Mouse (Mus musculus) C2C12 (cell line): ENCODE measurements around the gene Rasal1. TPM values are rescaled to one million over a fixed set of nuclear protein-coding genes. Genes with fewer than 3 reads are reported as not detected.

Experiments
- H3K27me3 ChIP-seq: one replicate; pipeline ENCODE4 v1.6.1; 2011; ENCODE audit not compliant: control insufficient read depth, insufficient read depth, insufficient read length
- H3K36me3 ChIP-seq: one replicate; pipeline ENCODE4 v1.6.1; 2011; ENCODE audit not compliant: control insufficient read depth, insufficient read depth
- H3K4me3 ChIP-seq: one replicate; pipeline ENCODE4 v1.5.1; 2011; ENCODE audit warnings: mild to moderate bottlenecking, control low read depth; ENCODE audit not compliant: poor library complexity, insufficient read depth, severe bottlenecking
- H3K79me2 ChIP-seq: one replicate; pipeline ENCODE4 v1.6.1; 2011; ENCODE audit not compliant: control insufficient read depth, insufficient read depth
- H3K79me3 ChIP-seq: one replicate; pipeline ENCODE4 v1.6.1; 2011; ENCODE audit warnings: low read depth, control low read depth
- H3ac ChIP-seq: one replicate; pipeline ENCODE3; 2011; ENCODE audit warnings: low read depth; ENCODE audit not compliant: control insufficient read depth, insufficient read length
- CEBPB ChIP-seq: IDR thresholded peaks from one replicate; pipeline ENCODE4 v1.6.1; 2011; ENCODE audit warnings: low read depth, mild to moderate bottlenecking, control low read depth, moderate library complexity
- CTCF ChIP-seq: IDR thresholded peaks from one replicate; pipeline ENCODE4 v1.5.1; 2011; ENCODE audit not compliant: control insufficient read depth, insufficient read depth, insufficient read length
- FOSL1 ChIP-seq: IDR thresholded peaks from one replicate; pipeline ENCODE4 v1.8.0; 2011; ENCODE audit warnings: mild to moderate bottlenecking, low read length; ENCODE audit not compliant: poor library complexity, insufficient read depth, severe bottlenecking
- MAX ChIP-seq: IDR thresholded peaks from one replicate; pipeline ENCODE4 v1.6.1; 2011; ENCODE audit warnings: mild to moderate bottlenecking, control low read depth
- MYOD1 ChIP-seq: IDR thresholded peaks from one replicate; pipeline ENCODE4 v1.6.1; 2011; ENCODE audit warnings: low read depth; ENCODE audit not compliant: control insufficient read depth, insufficient read length
- MYOG ChIP-seq: IDR thresholded peaks from one replicate; pipeline ENCODE4 v1.6.1; 2011; ENCODE audit not compliant: control insufficient read depth, insufficient read length; ENCODE audit errors: extremely low read depth
- USF1 ChIP-seq: IDR thresholded peaks from one replicate; pipeline ENCODE4 v1.6.1; 2011; ENCODE audit warnings: low read depth, mild to moderate bottlenecking, control low read depth, moderate library complexity
- polyA plus RNA-seq: library from polyadenylated mRNA; unstranded; fragments of >200 nt; fragmentation: generic; extraction: Trizol; gene quantifications from one replicate; pipeline ENCODE4 v1.2.1, GENCODE M21; 2012; ENCODE audit warnings: missing spikeins

Rasal1 gene
- polyA plus RNA-seq, 1 experiment: not detected

DNA sequence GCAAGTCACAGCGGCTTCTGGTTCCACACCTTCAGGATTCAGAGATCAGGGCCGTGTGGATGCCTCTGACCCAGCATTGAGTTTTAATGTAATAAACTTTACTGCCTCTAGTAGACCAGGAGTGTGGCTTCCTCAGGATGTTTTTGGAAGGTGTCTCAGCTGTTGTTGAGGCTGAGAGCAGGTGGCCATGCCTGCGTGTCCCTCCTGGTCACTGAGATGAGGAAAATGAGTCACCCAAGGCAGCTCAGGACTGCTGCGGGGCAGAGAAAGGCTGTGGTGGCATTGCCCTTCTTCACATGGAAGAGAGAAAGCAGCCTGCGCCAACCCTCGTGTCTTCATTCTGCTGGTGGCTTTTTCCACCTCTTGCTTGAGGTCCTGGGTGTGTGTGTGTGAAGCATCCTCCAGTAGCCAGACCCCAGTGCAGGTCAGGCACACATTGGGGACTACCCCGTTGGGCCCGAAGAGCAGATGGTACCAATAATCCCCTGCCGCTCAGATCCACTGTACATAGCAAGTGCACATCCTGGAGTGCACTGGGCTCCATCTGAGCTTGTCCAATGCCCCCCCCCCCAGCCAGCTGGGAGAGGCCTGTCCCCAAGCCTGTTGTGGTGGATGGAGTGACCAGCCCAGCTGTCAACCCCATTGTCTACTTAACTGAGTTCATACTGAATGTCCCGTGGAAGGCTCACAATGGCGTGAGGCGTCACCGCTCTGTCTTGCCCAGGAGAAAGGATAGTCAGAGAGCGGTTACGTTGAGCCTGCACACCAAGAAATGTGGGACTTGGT, 20.9 kb upstream of the Rasal1 start:
- TF ChIP-seq CEBPB (no peak), CTCF (no peak), FOSL1 (no peak), MYOD1 (no peak), USF1 (no peak), MAX (no peak), MYOG (no peak)
- H3K36me3 ChIP-seq: peaks cover 45% of the 10 kb centered on the region

DNA sequence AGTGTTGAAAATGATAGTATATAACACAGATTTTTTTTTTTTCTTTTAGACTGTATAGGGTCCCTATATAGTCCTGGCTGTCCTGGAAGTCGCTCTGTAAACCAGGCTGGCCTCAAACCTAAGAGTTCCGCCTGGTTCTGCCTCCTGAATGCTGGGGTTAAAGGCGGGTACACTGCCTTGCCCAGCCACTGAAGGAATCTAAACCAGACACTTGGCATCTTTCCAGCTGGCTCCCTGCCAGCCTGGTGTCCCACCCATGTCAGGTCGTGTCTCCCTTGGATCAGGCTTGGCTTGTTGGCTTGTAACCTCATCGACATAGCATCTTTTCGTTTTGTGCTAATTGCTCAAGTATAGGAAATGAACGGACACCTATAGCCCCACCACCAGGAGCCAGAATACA, 20.0 kb upstream of the Rasal1 start:
- TF ChIP-seq MAX: no peak
- TF ChIP-seq CEBPB: no peak
- no peak for TF ChIP-seq MYOG
- TF ChIP-seq FOSL1: no peak
- TF ChIP-seq MYOD1: no peak
- no peak for TF ChIP-seq CTCF
- TF ChIP-seq USF1: no peak
- Histone ChIP-seq H3K79me2 (no peaks in the 10 kb centered on the region), H3K27me3 (peaks cover 3% of the 10 kb centered on the region), H3ac (no peak overlapping the region), H3K4me3 (no peak overlapping the region), H3K36me3 (peaks cover 37% of the 10 kb centered on the region), H3K79me3 (no peaks in the 10 kb centered on the region)

More for the DNA sequence above, 20.9 kb upstream of the Rasal1 start:
- no peaks in the 10 kb centered on the region for H3K27me3 ChIP-seq
- no peak overlapping the region for H3ac ChIP-seq
- no peaks in the 10 kb centered on the region for H3K79me3 ChIP-seq
- no peaks in the 10 kb centered on the region for H3K79me2 ChIP-seq
- H3K4me3 ChIP-seq: no peak overlapping the region

DNA sequence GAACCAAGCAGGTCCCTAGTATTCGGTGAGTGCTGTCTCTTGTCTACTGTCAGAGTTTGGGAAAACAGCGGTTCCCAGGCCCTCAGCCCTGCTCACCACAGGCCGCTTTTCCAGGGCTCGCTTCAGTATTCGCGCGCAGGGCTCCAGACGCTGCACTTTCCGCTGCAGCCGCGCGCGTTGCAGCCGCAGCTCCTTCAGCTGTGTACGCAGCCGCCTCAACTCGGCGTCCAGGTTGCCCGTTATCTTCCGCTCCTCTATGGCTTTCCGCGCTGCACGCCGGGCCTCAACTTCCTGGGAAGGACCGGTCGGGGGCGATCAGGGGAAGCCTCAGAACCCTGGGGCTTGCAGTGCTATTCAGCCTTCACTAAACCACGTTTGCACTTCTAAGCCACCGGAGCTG, 17.5 kb upstream of the Rasal1 start:
- Histone ChIP-seq H3K79me2 (no peaks in the 10 kb centered on the region), H3ac (no peak overlapping the region), H3K27me3 (peaks cover 18% of the 10 kb centered on the region), H3K36me3 (peaks cover 13% of the 10 kb centered on the region), H3K79me3 (no peaks in the 10 kb centered on the region), H3K4me3 (no peak overlapping the region)
- TF ChIP-seq FOSL1 (no peak), MYOD1 (no peak), CEBPB (no peak), USF1 (no peak), MAX (no peak), MYOG (no peak)

DNA sequence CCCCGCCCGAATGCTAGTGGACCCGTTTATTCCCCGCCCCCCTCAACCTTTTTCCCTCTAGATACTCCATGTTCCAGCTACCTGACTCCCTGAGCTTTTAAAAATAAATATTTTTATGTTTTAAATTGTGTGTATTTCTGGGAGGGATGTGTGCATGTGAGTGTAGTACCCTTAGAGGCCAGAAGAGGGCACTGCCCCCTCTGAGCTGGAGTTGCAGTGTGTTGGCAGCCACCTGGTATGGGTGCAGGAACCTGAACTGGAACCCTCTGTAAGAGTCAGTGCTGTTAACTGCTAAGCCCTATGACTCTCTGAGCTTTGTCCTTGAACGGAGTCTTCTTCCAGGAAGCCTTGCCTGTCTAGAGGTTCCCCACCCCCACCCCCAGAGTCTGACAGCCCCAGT, 16.7 kb upstream of the Rasal1 start:
- TF ChIP-seq FOSL1 (no peak), CEBPB (no peak), MYOD1 (no peak), MYOG (no peak), MAX (no peak), USF1 (no peak), CTCF (no peak)
- H3K79me3 ChIP-seq: no peaks in the 10 kb centered on the region
- H3K4me3 ChIP-seq: no peak overlapping the region
- H3K36me3 ChIP-seq: peaks cover 13% of the 10 kb centered on the region
- no peaks in the 10 kb centered on the region for H3K79me2 ChIP-seq
- H3ac ChIP-seq: no peak overlapping the region
- peaks cover 21% of the 10 kb centered on the region for H3K27me3 ChIP-seq

DNA sequence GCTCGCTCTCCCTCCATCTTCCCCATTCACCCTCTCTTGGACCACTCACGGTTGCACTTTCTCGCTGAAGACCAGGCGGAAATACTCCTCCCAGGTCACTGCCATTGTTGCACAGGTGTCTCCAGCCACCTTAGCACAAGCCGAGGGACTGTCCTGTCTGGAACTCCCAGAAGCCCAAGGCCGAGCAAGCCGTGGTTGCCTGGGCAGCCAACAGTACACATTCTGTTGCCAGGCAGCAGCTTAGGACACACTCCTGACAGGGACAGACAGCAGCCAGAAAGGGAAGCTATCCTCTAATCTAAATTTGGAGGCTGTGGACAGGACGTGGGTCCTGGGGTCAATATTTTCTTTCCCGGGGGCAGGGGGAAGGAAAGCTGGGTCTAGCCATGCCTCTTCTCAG, 14.5 kb upstream of the Rasal1 start, which contains the start of gene Cfap73:
Cfap73 (minus strand) TSS at position 105 of the 400 bp plus-strand sequence.
- H3K4me3 ChIP-seq: no peak within 1 kb of the TSS
- H3K79me2 ChIP-seq: no peaks in the 10 kb centered on the region
- no peaks in the 10 kb centered on the region for H3K36me3 ChIP-seq
- H3K27me3 ChIP-seq: peaks cover 26% of the 10 kb centered on the region
- no peaks in the 10 kb centered on the region for H3K79me3 ChIP-seq
- TF ChIP-seq MAX (no peak), MYOD1 (no peak), FOSL1 (no peak), CEBPB (no peak), USF1 (no peak), MYOG (no peak), CTCF (no peak)
- no peak within 1 kb of the TSS for H3ac ChIP-seq

DNA sequence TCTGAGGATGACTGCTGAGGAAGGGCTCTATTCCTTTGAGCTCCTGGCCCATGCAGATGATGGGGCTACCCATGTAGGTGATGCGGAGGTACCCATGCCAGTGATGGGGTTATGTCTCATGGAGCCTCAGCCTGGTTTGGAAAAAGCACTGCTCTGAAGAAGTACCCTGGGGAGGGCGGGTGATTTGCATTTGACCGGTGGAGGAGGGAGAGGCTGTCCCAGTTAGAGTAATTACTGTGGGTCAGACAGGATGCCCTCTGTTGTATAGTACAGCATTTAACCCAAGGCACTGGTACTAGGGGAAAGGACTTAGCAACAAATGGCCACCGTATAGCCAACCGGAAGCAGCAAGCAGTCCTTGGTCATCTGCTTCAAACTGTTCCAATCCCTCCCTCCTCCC, 13.8 kb upstream of the Rasal1 start:
- no peak overlapping the region for H3ac ChIP-seq
- peaks cover 31% of the 10 kb centered on the region for H3K27me3 ChIP-seq
- no peaks in the 10 kb centered on the region for H3K79me3 ChIP-seq
- TF ChIP-seq FOSL1: no peak
- no peak for TF ChIP-seq MAX
- no peak for TF ChIP-seq MYOG
- no peak for TF ChIP-seq USF1
- TF ChIP-seq CEBPB: no peak
- no peak for TF ChIP-seq CTCF
- TF ChIP-seq MYOD1: no peak
- no peaks in the 10 kb centered on the region for H3K36me3 ChIP-seq
- H3K4me3 ChIP-seq: no peak overlapping the region
- H3K79me2 ChIP-seq: no peaks in the 10 kb centered on the region
